7 mouse cellular contexts compared by ENCODE assay signal in genomic region chr13:106937138-106937472, GRCm38 (mm10). TPM values are rescaled to one million over a fixed set of nuclear protein-coding genes. Genes with fewer than 3 reads are reported as not detected.
DNase-seq lines count a peak whose midpoint lies in the region; ATAC-seq lines count a peak whose summit lies in the region.

No protein-coding gene starts in this region.

- no peaks in the 10 kb centered on the region for H3K27me3 ChIP-seq in lung, embryonic 16.5 days (ENCODE audit: control insufficient read depth, insufficient read depth, low read depth, low read length)
- no peaks in the 10 kb centered on the region for H3K27me3 ChIP-seq in forebrain, embryonic 11.5 days (ENCODE audit: control insufficient read depth, insufficient read depth, low read length)
- H3K27me3 ChIP-seq in limb, embryonic 13.5 days = no peaks in the 10 kb centered on the region
- H3K27me3 ChIP-seq in stomach, embryonic 14.5 days (ENCODE audit: control insufficient read depth, insufficient read depth, low read length) = no peaks in the 10 kb centered on the region

- H3K36me3 ChIP-seq in lung, embryonic 16.5 days (ENCODE audit: control insufficient read depth, insufficient read depth, low read length) = no peaks in the 10 kb centered on the region
- no peaks in the 10 kb centered on the region for H3K36me3 ChIP-seq in forebrain, embryonic 11.5 days (ENCODE audit: control insufficient read depth, insufficient read depth, low read length)
- H3K36me3 ChIP-seq in limb, embryonic 13.5 days = no peaks in the 10 kb centered on the region
- H3K36me3 ChIP-seq in stomach, embryonic 14.5 days (ENCODE audit: control insufficient read depth, insufficient read depth, low read length) = no peaks in the 10 kb centered on the region

- peak overlapping the region; percentile 51 for H3K4me2 ChIP-seq in lung, embryonic 16.5 days (ENCODE audit: low read depth, low read length)
- peak overlapping the region; percentile 60 for H3K4me2 ChIP-seq in forebrain, embryonic 11.5 days (ENCODE audit: low read depth, low read length, severe bottlenecking)
- peak overlapping the region; percentile 71 for H3K4me2 ChIP-seq in limb, embryonic 13.5 days (replicated peaks)
- peak overlapping the region; percentile 57 for H3K4me2 ChIP-seq in stomach, embryonic 14.5 days (replicated peaks; ENCODE audit: low read depth, low read length)

- H3K9ac ChIP-seq in lung, embryonic 16.5 days (ENCODE audit: low read length) = peak overlapping the region; percentile 91
- peak overlapping the region; percentile 90 for H3K9ac ChIP-seq in forebrain, embryonic 11.5 days (ENCODE audit: low read length)
- peak overlapping the region; percentile 90 for H3K9ac ChIP-seq in limb, embryonic 13.5 days
- no peak overlapping the region for H3K9ac ChIP-seq in stomach, embryonic 14.5 days (replicated peaks; ENCODE audit: low read depth, low read length)

- no peak for ATAC-seq in lung, embryonic 16.5 days (ENCODE audit: low read depth)
- ATAC-seq in forebrain, embryonic 11.5 days (replicated peaks; ENCODE audit: low FRiP score) = no peak
- no peak for ATAC-seq in limb, embryonic 13.5 days (ENCODE audit: low FRiP score, low read depth)
- no peak for ATAC-seq in stomach, embryonic 14.5 days (ENCODE audit: insufficient number of reproducible peaks, insufficient read depth, low FRiP score, low read depth)
- no peak for ATAC-seq in CD4-positive, CD25-positive, alpha-beta regulatory T cell, adult 4 months

- no peaks in the 10 kb centered on the region for H3K9me3 ChIP-seq in lung, embryonic 16.5 days (ENCODE audit: control insufficient read depth, low read length)
- H3K9me3 ChIP-seq in forebrain, embryonic 11.5 days (ENCODE audit: control insufficient read depth, low read length) = no peaks in the 10 kb centered on the region
- H3K9me3 ChIP-seq in limb, embryonic 13.5 days = no peaks in the 10 kb centered on the region
- H3K9me3 ChIP-seq in stomach, embryonic 14.5 days (ENCODE audit: control insufficient read depth, low read depth, low read length) = no peaks in the 10 kb centered on the region

- no peak for DNase-seq in lung, postnatal 4 days
- no peak for DNase-seq in forebrain, embryonic 11.5 days (ENCODE audit: low spot score)
- no peak for DNase-seq in urinary bladder, postnatal 10 days (ENCODE audit: low spot score)

- 26% methylated on average over 7 of the region's 7 CpGs for WGBS in lung, embryonic 16.5 days
- WGBS in forebrain, embryonic 11.5 days = 24% methylated on average over 7 of the region's 7 CpGs
- WGBS in limb, embryonic 13.5 days = 25% methylated on average over 7 of the region's 7 CpGs
- WGBS in stomach, embryonic 14.5 days = 24% methylated on average over 7 of the region's 7 CpGs

- H3K27ac ChIP-seq in lung, embryonic 16.5 days (ENCODE audit: low read length) = no peak overlapping the region
- no peak overlapping the region for H3K27ac ChIP-seq in forebrain, embryonic 11.5 days (ENCODE audit: low read depth, low read length)
- H3K27ac ChIP-seq in limb, embryonic 13.5 days = no peak overlapping the region
- no peak overlapping the region for H3K27ac ChIP-seq in stomach, embryonic 14.5 days (ENCODE audit: low read length)

- peaks cover 6% of the 10 kb centered on the region for H3K4me1 ChIP-seq in lung, embryonic 16.5 days (replicated peaks; ENCODE audit: control insufficient read depth, insufficient read depth, low read length)
- H3K4me1 ChIP-seq in forebrain, embryonic 11.5 days (replicated peaks; ENCODE audit: control insufficient read depth, insufficient read depth, low read length) = no peaks in the 10 kb centered on the region
- peaks cover 7% of the 10 kb centered on the region for H3K4me1 ChIP-seq in limb, embryonic 13.5 days
- 0 out of 2 replicates have a peak, but pooled peaks cover 4% of the 10 kb centered on the region for H3K4me1 ChIP-seq in stomach, embryonic 14.5 days (ENCODE audit: control insufficient read depth, insufficient read depth, low read length)

- peak overlapping the region; percentile 98 for H3K4me3 ChIP-seq in lung, embryonic 16.5 days (ENCODE audit: low read length)
- H3K4me3 ChIP-seq in forebrain, embryonic 11.5 days (ENCODE audit: low read depth, low read length) = peak overlapping the region; percentile 96
- H3K4me3 ChIP-seq in limb, embryonic 13.5 days = peak overlapping the region; percentile 98
- peak overlapping the region; percentile 100 for H3K4me3 ChIP-seq in stomach, embryonic 14.5 days (ENCODE audit: low read depth, low read length)

RNA-seq across cellular contexts. Expression of gene Ipo11, which starts 0.3 kb away (rescaled TPM):
- 50.7 and 55.2 TPM in 2 replicates for polyA plus RNA-seq in lung, embryonic 16.5 days (2015; fragmentation: Nextera tagmentation; extraction: Ambion mirVana)
- polyA plus RNA-seq in forebrain, embryonic 11.5 days (2014; fragmentation: Nextera tagmentation; extraction: Ambion mirVana) = 86.1 and 92.9 TPM in 2 replicates
- 44.8 and 46.3 TPM in 2 replicates for polyA plus RNA-seq in limb, embryonic 13.5 days (2015; fragmentation: Nextera tagmentation; extraction: Ambion mirVana)
- 49.3 and 51.9 TPM in 2 replicates for polyA plus RNA-seq in stomach, embryonic 14.5 days (2014; fragmentation: Nextera tagmentation; extraction: Ambion mirVana)
- 10 to 100 TPM; 24.3 to 29.5 TPM for polyA plus RNA-seq in CD4-positive, CD25-positive, alpha-beta regulatory T cell, adult 4 months (2017; shearing (Covaris generic))

RNA-seq across cellular contexts. Expression of gene Dimt1, which starts 9.8 kb away (rescaled TPM):
- polyA plus RNA-seq in lung, embryonic 16.5 days (2015; fragmentation: Nextera tagmentation; extraction: Ambion mirVana) = 35.3 and 41.7 TPM in 2 replicates
- 49.3 and 52.0 TPM in 2 replicates for polyA plus RNA-seq in forebrain, embryonic 11.5 days (2014; fragmentation: Nextera tagmentation; extraction: Ambion mirVana)
- polyA plus RNA-seq in limb, embryonic 13.5 days (2015; fragmentation: Nextera tagmentation; extraction: Ambion mirVana) = 52.0 and 53.9 TPM in 2 replicates
- polyA plus RNA-seq in stomach, embryonic 14.5 days (2014; fragmentation: Nextera tagmentation; extraction: Ambion mirVana) = 52.3 and 55.9 TPM in 2 replicates
- polyA plus RNA-seq in CD4-positive, CD25-positive, alpha-beta regulatory T cell, adult 4 months (2017; shearing (Covaris generic)) = 10 to 100 TPM; 27.8 to 30.3 TPM
